Comparison of ENCODE assay signal across 8 mouse cellular contexts in genomic region chr10:42962655-42963054, GRCm38 (mm10).
DNase-seq lines count a peak whose midpoint lies in the region; ATAC-seq and TF ChIP-seq lines count a peak whose summit lies in the region.

No protein-coding gene starts in this region.

- no peaks in the 10 kb centered on the region for H3K36me3 ChIP-seq in intestine, embryonic 16.5 days (ENCODE audit: control insufficient read depth, insufficient read depth, low read length)
- H3K36me3 ChIP-seq in intestine, postnatal 0 days (ENCODE audit: control insufficient read depth, insufficient read depth): 0 out of 2 replicates have a peak, but pooled peaks cover 8% of the 10 kb centered on the region
- no peaks in the 10 kb centered on the region for H3K36me3 ChIP-seq in embryonic facial prominence, embryonic 11.5 days (replicated peaks; ENCODE audit: control insufficient read depth, insufficient read depth, low read depth, low read length)
- no peaks in the 10 kb centered on the region for H3K36me3 ChIP-seq in limb, embryonic 10.5 days
- H3K36me3 ChIP-seq in small intestine, adult 2 months (ENCODE audit: control insufficient read depth, insufficient read depth, low read length): peaks cover 16% of the 10 kb centered on the region

- H3K4me3 ChIP-seq in intestine, embryonic 16.5 days (ENCODE audit: low read length): no peak overlapping the region
- no peak overlapping the region for H3K4me3 ChIP-seq in intestine, postnatal 0 days (ENCODE audit: low read depth, low read length)
- no peak overlapping the region for H3K4me3 ChIP-seq in embryonic facial prominence, embryonic 11.5 days (ENCODE audit: low read depth, low read length)
- H3K4me3 ChIP-seq in limb, embryonic 10.5 days: no peak overlapping the region
- H3K4me3 ChIP-seq in small intestine, adult 2 months (ENCODE audit: low read depth, low read length): peak overlapping the region; percentile 30

- H3K9ac ChIP-seq in intestine, embryonic 16.5 days (ENCODE audit: low read depth, low read length): no peak overlapping the region
- H3K9ac ChIP-seq in intestine, postnatal 0 days (ENCODE audit: low read depth, low read length): no peak overlapping the region
- no peak overlapping the region for H3K9ac ChIP-seq in embryonic facial prominence, embryonic 11.5 days (replicated peaks; ENCODE audit: low read length)

- H3K27ac ChIP-seq in intestine, embryonic 16.5 days (ENCODE audit: low read length): 0 out of 2 replicates have a peak overlapping the region, but pooled peaks have one; percentile 27
- H3K27ac ChIP-seq in intestine, postnatal 0 days (ENCODE audit: low read depth, low read length): no peak overlapping the region
- peak overlapping the region; percentile 28; the same call in 1 of the 2 replicates for H3K27ac ChIP-seq in embryonic facial prominence, embryonic 11.5 days (replicated peaks; ENCODE audit: low read depth, low read length)
- peak overlapping the region; percentile 81 for H3K27ac ChIP-seq in limb, embryonic 10.5 days
- H3K27ac ChIP-seq in small intestine, adult 2 months (ENCODE audit: insufficient read depth, low read depth, low read length): peak overlapping the region; percentile 64

- no peak for DNase-seq in embryonic facial prominence, embryonic 11.5 days (ENCODE audit: low spot score)
- DNase-seq in limb, embryonic 10.5 days (ENCODE audit: low spot score): no peak
- no peak for DNase-seq in cerebellum, adult 18-20 months
- no peak for DNase-seq in cerebellum, postnatal 14 days

- no peak for TF ChIP-seq CTCF in intestine, postnatal 0 days (IDR thresholded peaks at IDR 0.05; ENCODE audit: low read depth)
- no peak for TF ChIP-seq CTCF in small intestine, adult 2 months (IDR thresholded peaks at IDR 0.05; ENCODE audit: extremely low read depth, insufficient read length, insufficient replicate concordance, low read depth, low read length)

- H3K9me3 ChIP-seq in intestine, embryonic 16.5 days (ENCODE audit: control insufficient read depth, low read length): no peaks in the 10 kb centered on the region
- no peaks in the 10 kb centered on the region for H3K9me3 ChIP-seq in intestine, postnatal 0 days (ENCODE audit: control insufficient read depth)
- no peaks in the 10 kb centered on the region for H3K9me3 ChIP-seq in embryonic facial prominence, embryonic 11.5 days (replicated peaks; ENCODE audit: control insufficient read depth, low read length)
- no peaks in the 10 kb centered on the region for H3K9me3 ChIP-seq in limb, embryonic 10.5 days (replicated peaks)

- TF ChIP-seq POLR2A in small intestine, adult 2 months (IDR thresholded peaks at IDR 0.05; ENCODE audit: low read depth, low read length): no peak

- 84% methylated on average over 13 of the region's 13 CpGs for WGBS in intestine, embryonic 16.5 days
- 79% methylated on average over 13 of the region's 13 CpGs for WGBS in intestine, postnatal 0 days
- 85% methylated on average over 13 of the region's 13 CpGs for WGBS in embryonic facial prominence, embryonic 11.5 days
- WGBS in limb, embryonic 10.5 days: 93% methylated on average over 13 of the region's 13 CpGs
- WGBS in small intestine, adult 2 months: 73% methylated on average over 13 of the region's 13 CpGs

- ATAC-seq in intestine, embryonic 16.5 days: no peak
- ATAC-seq in intestine, postnatal 0 days: no peak
- no peak for ATAC-seq in embryonic facial prominence, embryonic 11.5 days (replicated peaks; ENCODE audit: insufficient number of reproducible peaks, low FRiP score, low TSS enrichment, low read depth)
- no peak for ATAC-seq in cerebellum, adult (ENCODE audit: insufficient number of reproducible peaks, low FRiP score, low TSS enrichment)

- no peak overlapping the region for H3K4me2 ChIP-seq in intestine, embryonic 16.5 days (ENCODE audit: low read depth, low read length)
- H3K4me2 ChIP-seq in intestine, postnatal 0 days (replicated peaks; ENCODE audit: low read depth): no peak overlapping the region
- no peak overlapping the region for H3K4me2 ChIP-seq in embryonic facial prominence, embryonic 11.5 days (ENCODE audit: low read depth, low read length)

- peaks cover 4% of the 10 kb centered on the region; the same call in 1 of the 2 replicates for H3K4me1 ChIP-seq in intestine, embryonic 16.5 days (ENCODE audit: control insufficient read depth, insufficient read depth, low read length)
- no peaks in the 10 kb centered on the region for H3K4me1 ChIP-seq in intestine, postnatal 0 days (replicated peaks; ENCODE audit: control insufficient read depth, insufficient read depth, low read length)
- no peaks in the 10 kb centered on the region for H3K4me1 ChIP-seq in embryonic facial prominence, embryonic 11.5 days (ENCODE audit: control insufficient read depth, insufficient read depth, low read length)
- H3K4me1 ChIP-seq in limb, embryonic 10.5 days: peaks cover 26% of the 10 kb centered on the region
- H3K4me1 ChIP-seq in small intestine, adult 2 months (ENCODE audit: control insufficient read depth, insufficient read depth, insufficient read length, low read length): no peaks in the 10 kb centered on the region; the same call in 1 of the 2 replicates

- no peaks in the 10 kb centered on the region for H3K27me3 ChIP-seq in intestine, embryonic 16.5 days (replicated peaks; ENCODE audit: control insufficient read depth, insufficient read depth, low read length)
- no peaks in the 10 kb centered on the region for H3K27me3 ChIP-seq in intestine, postnatal 0 days (replicated peaks; ENCODE audit: control insufficient read depth, insufficient read depth, low read length)
- H3K27me3 ChIP-seq in embryonic facial prominence, embryonic 11.5 days (ENCODE audit: control insufficient read depth, insufficient read depth, low read length): no peaks in the 10 kb centered on the region
- H3K27me3 ChIP-seq in limb, embryonic 10.5 days (ENCODE audit: low read depth, poor library complexity, severe bottlenecking): no peaks in the 10 kb centered on the region
- H3K27me3 ChIP-seq in small intestine, adult 2 months (ENCODE audit: control insufficient read depth, insufficient read depth, low read length): no peaks in the 10 kb centered on the region
